Mouse (Mus musculus) testis, adult 2 months (tissue): Measurements from ENCODE around the gene Adgra3.

ENCODE experiments used
- CTCF ChIP-seq: fragments of 200-500 bp; IDR thresholded peaks from 2 replicates; pipeline ENCODE4 v1.5.1; 2012; ENCODE audit warnings: low read depth, mild to moderate bottlenecking, inconsistent platforms, low read length, moderate library complexity; ENCODE audit not compliant: control insufficient read depth, insufficient read depth, insufficient replicate concordance
- POLR2A ChIP-seq: fragments of 200-500 bp; IDR thresholded peaks from 2 replicates; pipeline ENCODE4 v1.6.1; 2012; ENCODE audit warnings: low read depth, mild to moderate bottlenecking, inconsistent platforms, low read length, moderate library complexity; ENCODE audit not compliant: control insufficient read depth

GRCm38 (mm10) chr5:50074245-50074644, 15.4 kb upstream of the Adgra3 start:
- TF ChIP-seq CTCF (no peak), POLR2A (no peak)
